Mouse (Mus musculus): ENCODE measurements around the gene Tctn3. TPM values are rescaled to one million over a fixed set of nuclear protein-coding genes. Genes with fewer than 3 reads are reported as not detected.

The Tctn3 gene
- 11.6 TPM for polyA plus RNA-seq (2017; shearing (Covaris generic))

DNA sequence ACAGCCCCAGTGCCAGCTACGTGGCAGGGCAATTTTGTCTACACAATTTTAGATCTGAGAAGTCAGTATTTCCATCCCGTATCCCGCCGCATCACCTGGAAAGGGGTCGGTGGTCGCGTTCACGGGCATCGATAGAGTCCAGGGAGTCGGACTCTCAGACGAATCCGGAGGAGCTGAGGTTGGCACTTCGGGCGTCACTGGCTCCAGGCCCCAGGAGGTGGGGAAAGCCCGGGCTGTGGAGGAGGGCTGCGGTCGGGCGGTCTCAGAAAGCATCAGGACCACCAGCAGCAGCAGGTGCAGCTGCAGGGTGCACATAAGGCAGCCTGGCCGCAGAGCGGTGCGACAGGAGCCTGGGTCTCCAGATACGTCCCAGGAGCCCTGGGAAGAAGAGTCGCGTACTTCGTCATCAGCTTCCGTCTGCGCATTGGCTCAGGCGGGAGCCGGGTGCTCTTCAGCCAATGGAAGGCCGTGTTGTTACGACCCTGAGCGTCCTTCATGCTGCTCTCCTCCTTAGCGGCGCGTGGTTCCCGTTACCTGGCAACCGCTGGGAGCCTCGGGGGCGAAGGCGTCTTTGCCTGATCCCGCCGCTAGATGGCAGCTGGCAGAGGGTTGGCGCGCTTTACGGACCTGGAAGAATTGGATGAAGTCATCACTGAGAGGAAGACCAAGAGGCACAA lies at the start of gene Tctn3, which contains the start of gene Entpd1:
Gene Tctn3, minus strand, starts transcription at position 404 of the 677 bp plus-strand sequence.
Gene Entpd1, plus strand, starts transcription at position 537 of the 677 bp plus-strand sequence.

DNA sequence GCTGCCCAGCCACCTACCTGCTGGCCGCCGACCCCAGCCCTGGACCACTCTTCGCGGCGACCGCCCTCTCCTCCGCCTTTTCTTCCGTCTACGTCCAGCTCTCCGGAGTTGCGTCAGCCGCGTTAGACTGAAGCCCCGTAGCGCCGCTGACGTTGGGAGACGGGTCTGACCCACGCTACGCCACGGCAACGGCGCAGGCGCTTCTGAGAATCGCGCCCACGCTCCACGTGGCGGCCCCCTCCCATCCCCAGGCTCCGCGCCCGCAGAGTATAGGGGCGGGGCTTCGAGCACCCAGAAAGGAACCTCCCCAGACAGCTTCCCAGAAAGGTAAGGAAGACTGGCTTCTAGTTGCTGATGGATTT lies 23.8 kb downstream of the Tctn3 start, which contains the start of gene Aldh18a1:
Gene Aldh18a1, minus strand, starts transcription at position 171 of the 362 bp plus-strand sequence.

Other genes with a start within 250 kb of the Tctn3 start
- gene Sorbs1, start 98.5 kb downstream of the Tctn3 start, polyA plus RNA-seq (2017; shearing (Covaris generic)): 26.0 TPM
- 82.9 TPM for gene Aldh18a1, start 23.8 kb downstream of the Tctn3 start, polyA plus RNA-seq (2017; shearing (Covaris generic))
- 42.5 TPM for gene Entpd1, start 133 bp upstream of the Tctn3 start, polyA plus RNA-seq (2017; shearing (Covaris generic))
- 2.3 TPM for gene Cc2d2b, start 136.5 kb upstream of the Tctn3 start, polyA plus RNA-seq (2017; shearing (Covaris generic))
- gene Ccnj, start 219.0 kb upstream of the Tctn3 start, polyA plus RNA-seq (2017; shearing (Covaris generic)): 1.7 TPM